Mouse (Mus musculus) C2C12 (cell line): ENCODE data around the gene Lpcat1.

Experiments used
- MAX ChIP-seq: IDR thresholded peaks from one replicate; pipeline ENCODE4 v1.6.1; 2011; ENCODE audit warnings: mild to moderate bottlenecking, control low read depth
- MYOD1 ChIP-seq: IDR thresholded peaks from one replicate; pipeline ENCODE4 v1.6.1; 2011; ENCODE audit warnings: low read depth; ENCODE audit not compliant: control insufficient read depth, insufficient read length
- USF1 ChIP-seq: IDR thresholded peaks from one replicate; pipeline ENCODE4 v1.6.1; 2011; ENCODE audit warnings: low read depth, mild to moderate bottlenecking, control low read depth, moderate library complexity

- TF ChIP-seq MYOD1 = no peak
- TF ChIP-seq USF1 = no peak
- TF ChIP-seq MAX = no peak
Observed at GRCm38 (mm10) chr13:73442431-73442830, 24.6 kb upstream of the Lpcat1 start.
